Mouse (Mus musculus): ENCODE data around the gene Olfr66. TPM values are rescaled to one million over a fixed set of nuclear protein-coding genes. Genes with fewer than 3 reads are reported as not detected.

Gene Olfr66
- polyA plus RNA-seq, 1 experiment from 2014 or later: not detected

GRCm38 (mm10) chr7:103861531-103861930, 24.5 kb downstream of the Olfr66 start:
- H3K4me1 ChIP-seq: no peaks in the 10 kb centered on the region
- H3K4me2 ChIP-seq: no peak overlapping the region
- WGBS: 80% methylated on average over 3 of the region's 3 CpGs
- H3K9me3 ChIP-seq (replicated peaks): no peaks in the 10 kb centered on the region
- H3K27ac ChIP-seq: no peak overlapping the region
- H3K27me3 ChIP-seq: no peaks in the 10 kb centered on the region
- no peak for ATAC-seq (replicated peaks; ENCODE audit: low FRiP score)
- no peak overlapping the region for H3K4me3 ChIP-seq (replicated peaks)
- no peak overlapping the region for H3K9ac ChIP-seq
- H3K36me3 ChIP-seq: no peaks in the 10 kb centered on the region

GRCm38 (mm10) chr7:103860855-103861254, 25.2 kb downstream of the Olfr66 start:
- ATAC-seq (replicated peaks; ENCODE audit: low FRiP score): peak; percentile 82

GRCm38 (mm10) chr7:103859076-103859475, 27.0 kb downstream of the Olfr66 start:
- Histone ChIP-seq H3K27ac (no peak overlapping the region), H3K27me3 (no peaks in the 10 kb centered on the region), H3K9me3 (replicated peaks) (no peaks in the 10 kb centered on the region), H3K4me2 (no peak overlapping the region), H3K36me3 (no peaks in the 10 kb centered on the region), H3K4me1 (no peaks in the 10 kb centered on the region), H3K9ac (no peak overlapping the region), H3K4me3 (replicated peaks) (no peak overlapping the region)
- WGBS: 63% methylated on average over 2 of the region's 2 CpGs
- ATAC-seq (replicated peaks; ENCODE audit: low FRiP score): peak; percentile 91

More at GRCm38 (mm10) chr7:103860855-103861254, 25.2 kb downstream of the Olfr66 start:
- Histone ChIP-seq H3K4me3 (replicated peaks) (no peak overlapping the region), H3K27ac (no peak overlapping the region), H3K36me3 (no peaks in the 10 kb centered on the region), H3K4me1 (no peaks in the 10 kb centered on the region), H3K9ac (no peak overlapping the region), H3K4me2 (no peak overlapping the region), H3K27me3 (no peaks in the 10 kb centered on the region), H3K9me3 (replicated peaks) (no peaks in the 10 kb centered on the region)
- 45% methylated on average over 1 of the region's 1 CpGs for WGBS

- Histone ChIP-seq H3K4me2 (no peak overlapping the region), H3K27me3 (no peaks in the 10 kb centered on the region), H3K9me3 (replicated peaks) (no peaks in the 10 kb centered on the region), H3K36me3 (no peaks in the 10 kb centered on the region), H3K4me1 (no peaks in the 10 kb centered on the region), H3K9ac (no peak overlapping the region), H3K27ac (no peak overlapping the region), H3K4me3 (replicated peaks) (no peak overlapping the region)
- ATAC-seq (replicated peaks; ENCODE audit: low FRiP score): no peak
- WGBS: 72% methylated on average over 1 of the region's 1 CpGs
These were observed 31.4 kb downstream of the Olfr66 start for GRCm38 (mm10) chr7:103854669-103855068.

- Histone ChIP-seq H3K9ac (no peak within 1 kb of the TSS), H3K4me2 (no peak within 1 kb of the TSS), H3K27me3 (no peaks in the 10 kb centered on the region), H3K9me3 (replicated peaks) (no peaks in the 10 kb centered on the region), H3K27ac (no peak within 1 kb of the TSS), H3K4me1 (no peaks in the 10 kb centered on the region), H3K4me3 (replicated peaks) (no peak within 1 kb of the TSS), H3K36me3 (no peaks in the 10 kb centered on the region)
- no peak for ATAC-seq (replicated peaks; ENCODE audit: low FRiP score)
- 72% methylated on average over 2 of the region's 2 CpGs for WGBS
These were observed 33.0 kb downstream of the Olfr66 start, which contains the start of gene Hbb-y for GRCm38 (mm10) chr7:103853090-103853489. Hbb-y (minus strand) TSS chr7:103853216.

GRCm38 (mm10) chr7:103844525-103845325, 41.3 kb downstream of the Olfr66 start:
- WGBS: 76% methylated on average over 2 of the region's 2 CpGs
- Histone ChIP-seq H3K4me2 (no peak overlapping the region), H3K4me1 (no peaks in the 10 kb centered on the region), H3K9me3 (replicated peaks) (no peaks in the 10 kb centered on the region), H3K36me3 (no peaks in the 10 kb centered on the region), H3K9ac (no peak overlapping the region), H3K27ac (no peak overlapping the region), H3K27me3 (no peaks in the 10 kb centered on the region), H3K4me3 (replicated peaks) (no peak overlapping the region)
- ATAC-seq (replicated peaks; ENCODE audit: low FRiP score): no peak

GRCm38 (mm10) chr7:103843034-103843433, 43.0 kb downstream of the Olfr66 start, which contains the start of gene Hbb-bh1:
Hbb-bh1 (minus strand) TSS chr7:103843164.
- no peaks in the 10 kb centered on the region for H3K9me3 ChIP-seq (replicated peaks)
- H3K4me1 ChIP-seq: no peaks in the 10 kb centered on the region
- H3K9ac ChIP-seq: no peak within 1 kb of the TSS
- no peaks in the 10 kb centered on the region for H3K27me3 ChIP-seq
- ATAC-seq (replicated peaks; ENCODE audit: low FRiP score): no peak
- WGBS: 81% methylated on average over 2 of the region's 2 CpGs
- H3K27ac ChIP-seq: no peak within 1 kb of the TSS
- no peaks in the 10 kb centered on the region for H3K36me3 ChIP-seq
- no peak within 1 kb of the TSS for H3K4me2 ChIP-seq
- H3K4me3 ChIP-seq (replicated peaks): no peak within 1 kb of the TSS

GRCm38 (mm10) chr7:103840268-103840667, 45.8 kb downstream of the Olfr66 start, which contains the start of gene Hbb-bh2:
Hbb-bh2 (minus strand) TSS chr7:103840520.
- no peak within 1 kb of the TSS for H3K27ac ChIP-seq
- H3K9me3 ChIP-seq (replicated peaks): no peaks in the 10 kb centered on the region
- H3K4me3 ChIP-seq (replicated peaks): no peak within 1 kb of the TSS
- no peak within 1 kb of the TSS for H3K4me2 ChIP-seq
- no peaks in the 10 kb centered on the region for H3K27me3 ChIP-seq
- no peaks in the 10 kb centered on the region for H3K4me1 ChIP-seq
- WGBS: 77% methylated on average over 3 of the region's 3 CpGs
- ATAC-seq (replicated peaks; ENCODE audit: low FRiP score): no peak
- no peak within 1 kb of the TSS for H3K9ac ChIP-seq
- no peaks in the 10 kb centered on the region for H3K36me3 ChIP-seq

Other genes with a start within 250 kb of the Olfr66 start
- not detected in 2 replicates for gene Olfr622, start 243.6 kb downstream of the Olfr66 start, polyA plus RNA-seq (2015; fragmentation: Nextera tagmentation; extraction: Ambion mirVana)
- gene Olfr623, start 222.6 kb downstream of the Olfr66 start, polyA plus RNA-seq (2015; fragmentation: Nextera tagmentation; extraction: Ambion mirVana): not detected in 2 replicates
- 0.03 TPM in 1 of 2 replicates, not detected in the other for gene Olfr624, start 215.1 kb downstream of the Olfr66 start, polyA plus RNA-seq (2015; fragmentation: Nextera tagmentation; extraction: Ambion mirVana)
- not detected in 2 replicates for gene Olfr625-ps1, start 203.5 kb downstream of the Olfr66 start, polyA plus RNA-seq (2015; fragmentation: Nextera tagmentation; extraction: Ambion mirVana)
- gene Olfr243, start 171.6 kb downstream of the Olfr66 start, polyA plus RNA-seq (2015; fragmentation: Nextera tagmentation; extraction: Ambion mirVana): not detected in 2 replicates
- not detected in 2 replicates for gene Olfr628, start 155.9 kb downstream of the Olfr66 start, polyA plus RNA-seq (2015; fragmentation: Nextera tagmentation; extraction: Ambion mirVana)
- not detected in 2 replicates for gene Olfr629, start 141.3 kb downstream of the Olfr66 start, polyA plus RNA-seq (2015; fragmentation: Nextera tagmentation; extraction: Ambion mirVana)
- not detected in 2 replicates for gene Olfr630, start 128.9 kb downstream of the Olfr66 start, polyA plus RNA-seq (2015; fragmentation: Nextera tagmentation; extraction: Ambion mirVana)
- not detected in 2 replicates for gene Olfr69, start 114.7 kb downstream of the Olfr66 start, polyA plus RNA-seq (2015; fragmentation: Nextera tagmentation; extraction: Ambion mirVana)
- not detected in 2 replicates for gene Olfr68, start 106.6 kb downstream of the Olfr66 start, polyA plus RNA-seq (2015; fragmentation: Nextera tagmentation; extraction: Ambion mirVana)
- gene Olfr67, start 94.4 kb downstream of the Olfr66 start, polyA plus RNA-seq (2015; fragmentation: Nextera tagmentation; extraction: Ambion mirVana): not detected in 2 replicates
- 2,879 and 3,105 TPM in 2 replicates for gene Hbb-bt, start 72.3 kb downstream of the Olfr66 start, polyA plus RNA-seq (2015; fragmentation: Nextera tagmentation; extraction: Ambion mirVana)
- 7,996 and 8,703 TPM in 2 replicates for gene Hbb-bs, start 58.2 kb downstream of the Olfr66 start, polyA plus RNA-seq (2015; fragmentation: Nextera tagmentation; extraction: Ambion mirVana)
- gene Hbb-bh2, start 45.7 kb downstream of the Olfr66 start, polyA plus RNA-seq (2015; fragmentation: Nextera tagmentation; extraction: Ambion mirVana): not detected in 2 replicates
- 1.8 and 2.3 TPM in 2 replicates for gene Hbb-bh1, start 43.1 kb downstream of the Olfr66 start, polyA plus RNA-seq (2015; fragmentation: Nextera tagmentation; extraction: Ambion mirVana)
- 188 and 278 TPM in 2 replicates for gene Hbb-y, start 33.0 kb downstream of the Olfr66 start, polyA plus RNA-seq (2015; fragmentation: Nextera tagmentation; extraction: Ambion mirVana)
- not detected in 2 replicates for gene Olfr64, start 8.2 kb upstream of the Olfr66 start, polyA plus RNA-seq (2015; fragmentation: Nextera tagmentation; extraction: Ambion mirVana)
- not detected in 2 replicates for gene Olfr65, start 17.2 kb upstream of the Olfr66 start, polyA plus RNA-seq (2015; fragmentation: Nextera tagmentation; extraction: Ambion mirVana)
- gene Olfr631, start 42.6 kb upstream of the Olfr66 start, polyA plus RNA-seq (2015; fragmentation: Nextera tagmentation; extraction: Ambion mirVana): not detected in 2 replicates
- gene Olfr632, start 48.1 kb upstream of the Olfr66 start, polyA plus RNA-seq (2015; fragmentation: Nextera tagmentation; extraction: Ambion mirVana): not detected in 2 replicates
- not detected in 2 replicates for gene Olfr633, start 58.2 kb upstream of the Olfr66 start, polyA plus RNA-seq (2015; fragmentation: Nextera tagmentation; extraction: Ambion mirVana)
- gene Olfr635, start 84.9 kb upstream of the Olfr66 start, polyA plus RNA-seq (2015; fragmentation: Nextera tagmentation; extraction: Ambion mirVana): not detected in 2 replicates
- gene Olfr638, start 112.5 kb upstream of the Olfr66 start, polyA plus RNA-seq (2015; fragmentation: Nextera tagmentation; extraction: Ambion mirVana): not detected in 2 replicates
- gene Olfr639, start 131.1 kb upstream of the Olfr66 start, polyA plus RNA-seq (2015; fragmentation: Nextera tagmentation; extraction: Ambion mirVana): 0.03 TPM in 1 of 2 replicates, not detected in the other
- gene Olfr640, start 139.3 kb upstream of the Olfr66 start, polyA plus RNA-seq (2015; fragmentation: Nextera tagmentation; extraction: Ambion mirVana): not detected in 2 replicates
- not detected in 2 replicates for gene Olfr641, start 149.2 kb upstream of the Olfr66 start, polyA plus RNA-seq (2015; fragmentation: Nextera tagmentation; extraction: Ambion mirVana)
- gene Olfr642, start 166.4 kb upstream of the Olfr66 start, polyA plus RNA-seq (2015; fragmentation: Nextera tagmentation; extraction: Ambion mirVana): not detected in 2 replicates
- not detected in 2 replicates for gene 4930516K23Rik, start 175.2 kb upstream of the Olfr66 start, polyA plus RNA-seq (2015; fragmentation: Nextera tagmentation; extraction: Ambion mirVana)
- gene Olfr644, start 185.6 kb upstream of the Olfr66 start, polyA plus RNA-seq (2015; fragmentation: Nextera tagmentation; extraction: Ambion mirVana): not detected in 2 replicates
- not detected in 2 replicates for gene Olfr645, start 199.2 kb upstream of the Olfr66 start, polyA plus RNA-seq (2015; fragmentation: Nextera tagmentation; extraction: Ambion mirVana)
- gene Olfr646, start 218.6 kb upstream of the Olfr66 start, polyA plus RNA-seq (2015; fragmentation: Nextera tagmentation; extraction: Ambion mirVana): not detected in 2 replicates
- gene Ubqln5, start 243.6 kb upstream of the Olfr66 start, polyA plus RNA-seq (2015; fragmentation: Nextera tagmentation; extraction: Ambion mirVana): not detected in 2 replicates